Mouse (Mus musculus) cerebellum, postnatal 10 days (tissue): ENCODE measurements at regions not wholly inside any gene's neighbourhood (a gene's known extent, or its start where the extent isn't known, plus 50 kb on each side); places are given as distances from the start of the nearest gene placed in this dataset.
A peak's percentile ranks its signal among the peaks of the same experiment; 100 is the strongest.

Source experiments
- DNase-seq, 2 experiments: peaks; one replicate each; pipeline ENCODE4 v3.0.0; 2021; ENCODE audit warnings: mixed read lengths in 2 of 2

GRCm38 (mm10) chr1:52553871-52554270 lies 53.4 kb upstream of the Nab1 start:
- no peak for DNase-seq

- DNase-seq = no peak
Observed at GRCm38 (mm10) chr1:52565812-52566211, 64.7 kb upstream of the Nemp2 start.

GRCm38 (mm10) chr1:52571674-52572073 lies 58.8 kb upstream of the Nemp2 start:
- no peak for DNase-seq

GRCm38 (mm10) chr1:52578298-52579056 lies 52.0 kb upstream of the Nemp2 start:
- peak; percentile 34 to 57 for DNase-seq

GRCm38 (mm10) chr1:52580132-52580896 lies 50.2 kb upstream of the Nemp2 start:
- DNase-seq = no peak
